Mouse (Mus musculus): Measurements from ENCODE around the gene Foxo3. TPM values are rescaled to one million over a fixed set of nuclear protein-coding genes. Genes with fewer than 3 reads are reported as not detected.

Gene Foxo3
- polyA plus RNA-seq, 2 experiments, result 15.6 to 17.6 TPM

DNA sequence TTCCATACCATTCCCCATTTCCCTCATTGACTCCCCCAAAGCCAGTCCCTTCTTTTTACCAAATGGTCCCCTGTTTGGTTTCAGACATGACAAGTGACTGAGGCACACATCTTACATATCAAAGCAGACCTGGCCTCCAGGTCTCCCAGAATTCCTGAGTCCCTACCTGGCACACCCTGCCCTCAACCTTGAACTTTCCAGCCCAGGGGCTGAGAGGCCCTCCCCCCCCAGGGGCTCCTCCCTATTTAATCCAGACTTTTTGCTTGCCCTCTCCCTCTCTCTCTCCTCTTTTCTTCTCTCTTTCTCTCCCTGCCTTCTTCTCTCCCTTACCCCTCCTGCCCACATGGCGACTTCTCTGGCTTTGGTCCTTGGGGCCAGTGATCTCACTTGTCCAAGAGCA is 133.8 kb downstream of the Foxo3 start:
- DNase-seq (ENCODE audit: low read depth in 3 of 3, low spot score in 3 of 3) (no peak), ATAC-seq (ENCODE audit: insufficient read depth) (no peak)
- no peak overlapping the region for H3K9ac ChIP-seq (replicated peaks)
- H3K9me3 ChIP-seq (ENCODE audit: control insufficient read depth, low read length), result no peaks in the 10 kb centered on the region
- no peaks in the 10 kb centered on the region for H3K36me3 ChIP-seq (replicated peaks; ENCODE audit: control insufficient read depth, insufficient read depth, low read depth)
- H3K4me2 ChIP-seq (ENCODE audit: low read depth), result no peak overlapping the region
- H3K27ac ChIP-seq, result no peak overlapping the region
- peaks cover 0 to 3% of the 10 kb centered on the region in 2 experiments; a peak in 1 of 4 replicates for H3K4me1 ChIP-seq (replicated peaks; ENCODE audit: control insufficient read depth in 2 of 2, insufficient read depth in 2 of 2, low read length in 1 of 2)
- TF ChIP-seq EP300 (IDR thresholded peaks at IDR 0.05; ENCODE audit: low read depth) (no peak), CTCF (IDR thresholded peaks at IDR 0.05; ENCODE audit: low read depth) (no peak)
- H3K4me3 ChIP-seq (ENCODE audit: insufficient read depth in 1 of 2, low read depth in 2 of 2, low read length in 2 of 2), result no peak overlapping the region
- 46% methylated on average over 1 of the region's 1 CpGs for WGBS (ENCODE audit: insufficient replicate concordance)
- H3K27me3 ChIP-seq (ENCODE audit: control insufficient read depth, insufficient read depth, low read length), result no peaks in the 10 kb centered on the region

DNA sequence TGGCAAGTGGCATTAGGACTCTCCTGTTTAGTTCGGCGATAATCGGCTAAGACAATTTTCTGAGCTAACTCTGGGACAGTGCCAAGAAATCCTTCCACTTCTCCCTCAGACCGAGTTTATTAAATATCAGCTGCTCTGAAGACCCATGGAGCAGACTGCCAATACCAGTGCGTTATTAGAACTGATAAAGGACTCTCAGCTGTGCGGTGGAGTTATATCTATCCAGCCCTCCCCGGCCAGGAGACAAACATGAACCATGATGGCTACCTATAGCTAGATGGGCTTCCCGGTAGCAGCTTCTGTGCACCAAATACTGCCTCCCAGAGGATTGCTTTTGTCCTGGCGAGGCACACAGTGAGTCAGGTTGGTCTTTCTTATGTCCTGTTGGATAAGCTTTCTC is 134.5 kb downstream of the Foxo3 start:
- 53% methylated on average over 9 of the region's 9 CpGs for WGBS (ENCODE audit: insufficient replicate concordance)
- no peak for DNase-seq (ENCODE audit: low read depth in 3 of 3, low spot score in 3 of 3)
- no peak overlapping the region for H3K27ac ChIP-seq

DNA sequence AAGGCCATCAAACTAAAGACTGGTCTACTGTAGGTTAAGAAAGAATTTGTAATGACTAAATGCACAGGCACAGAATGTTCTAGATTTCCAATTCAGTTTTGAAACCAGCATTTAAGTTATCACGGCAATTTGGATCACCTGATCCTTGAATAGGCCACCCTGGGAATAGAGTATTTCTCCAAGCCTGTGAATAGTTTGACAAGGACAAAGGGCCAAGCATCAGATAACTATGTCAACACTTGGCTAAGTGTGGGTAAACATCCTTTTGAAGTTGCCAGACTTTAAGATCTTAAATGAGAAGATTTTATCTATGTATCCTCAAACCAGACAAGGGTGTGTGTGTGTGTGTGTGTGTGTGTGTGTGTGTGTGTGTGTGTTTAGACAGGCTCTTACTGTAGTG is 136.8 kb downstream of the Foxo3 start:
- Histone ChIP-seq H3K27me3 (ENCODE audit: control insufficient read depth, insufficient read depth, low read length) (no peaks in the 10 kb centered on the region), H3K9me3 (ENCODE audit: control insufficient read depth, low read length) (no peaks in the 10 kb centered on the region), H3K36me3 (replicated peaks; ENCODE audit: control insufficient read depth, insufficient read depth, low read depth) (no peaks in the 10 kb centered on the region), H3K4me1 (replicated peaks; ENCODE audit: control insufficient read depth in 2 of 2, insufficient read depth in 2 of 2, low read length in 1 of 2) (no peaks in the 10 kb centered on the region), H3K4me3 (ENCODE audit: insufficient read depth in 1 of 2, low read depth in 2 of 2, low read length in 2 of 2) (no peak overlapping the region), H3K4me2 (ENCODE audit: low read depth) (no peak overlapping the region), H3K27ac (no peak overlapping the region), H3K9ac (replicated peaks) (no peak overlapping the region)
- TF ChIP-seq CTCF (IDR thresholded peaks at IDR 0.05; ENCODE audit: low read depth), result no peak
- no peak for TF ChIP-seq EP300 (IDR thresholded peaks at IDR 0.05; ENCODE audit: low read depth)
- DNase-seq (ENCODE audit: low read depth in 3 of 3, low spot score in 3 of 3) (no peak), ATAC-seq (ENCODE audit: insufficient read depth) (no peak)
- WGBS (ENCODE audit: insufficient replicate concordance), result 69% methylated on average over 1 of the region's 1 CpGs

More for the DNA sequence above, 134.5 kb downstream of the Foxo3 start:
- Histone ChIP-seq H3K9ac (replicated peaks) (no peak overlapping the region), H3K36me3 (replicated peaks; ENCODE audit: control insufficient read depth, insufficient read depth, low read depth) (no peaks in the 10 kb centered on the region), H3K4me2 (ENCODE audit: low read depth) (no peak overlapping the region), H3K4me1 (replicated peaks; ENCODE audit: control insufficient read depth in 2 of 2, insufficient read depth in 2 of 2, low read length in 1 of 2) (peaks cover 0 to 3% of the 10 kb centered on the region in 2 experiments; a peak in 1 of 4 replicates), H3K4me3 (ENCODE audit: insufficient read depth in 1 of 2, low read depth in 2 of 2, low read length in 2 of 2) (no peak overlapping the region), H3K27me3 (ENCODE audit: control insufficient read depth, insufficient read depth, low read length) (no peaks in the 10 kb centered on the region), H3K9me3 (ENCODE audit: control insufficient read depth, low read length) (no peaks in the 10 kb centered on the region)
- TF ChIP-seq EP300 (IDR thresholded peaks at IDR 0.05; ENCODE audit: low read depth) (no peak), CTCF (IDR thresholded peaks at IDR 0.05; ENCODE audit: low read depth) (no peak)
- no peak for ATAC-seq (ENCODE audit: insufficient read depth)

DNA sequence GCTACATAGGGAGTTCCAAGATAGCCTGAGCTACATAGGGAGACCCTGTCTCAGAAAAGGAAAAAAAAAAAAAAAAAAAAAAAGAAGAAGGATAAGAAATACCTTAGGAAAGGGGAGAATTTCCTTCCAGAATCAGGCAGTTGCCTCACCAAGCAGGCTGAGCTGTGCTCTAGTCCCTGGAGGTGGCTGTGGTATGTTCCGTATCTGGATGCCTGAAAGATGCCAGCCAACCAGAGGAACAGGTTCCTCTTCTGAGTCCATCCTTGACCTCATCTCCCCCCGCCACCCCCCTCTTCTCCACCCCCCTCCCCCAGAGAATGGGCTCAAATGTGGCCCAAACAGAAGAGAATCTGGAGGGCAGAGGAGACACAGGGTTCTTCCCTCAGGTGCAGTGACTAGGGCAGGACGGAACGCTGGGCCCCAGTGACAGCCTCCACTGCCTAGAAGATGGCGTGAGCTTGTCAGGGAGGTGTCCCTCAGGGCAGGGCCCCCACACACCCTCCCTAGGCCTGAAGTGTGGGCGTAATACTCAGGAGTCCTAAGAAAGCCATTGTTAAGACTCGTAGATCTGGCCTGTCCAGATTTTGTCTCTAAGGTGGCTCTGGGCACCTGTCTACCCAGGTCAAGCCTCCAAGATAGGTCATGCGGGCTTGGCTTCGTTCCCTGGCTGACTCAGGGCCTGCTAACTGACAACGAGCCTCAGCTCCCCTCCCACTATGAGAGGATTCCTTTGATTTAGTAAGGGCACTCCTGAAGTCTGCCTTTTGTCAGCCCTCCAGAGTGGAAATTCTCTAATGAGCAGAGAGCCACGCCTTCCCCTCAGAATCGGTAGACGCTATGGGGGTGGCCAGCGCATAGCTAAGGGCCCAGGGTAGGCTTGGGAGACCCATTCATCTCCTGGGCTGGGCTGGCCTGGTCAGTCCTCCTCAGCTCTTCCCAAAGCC is 141.5 kb downstream of the Foxo3 start:
- 72% methylated on average over 14 of the region's 14 CpGs for WGBS (ENCODE audit: insufficient replicate concordance)
- no peak for ATAC-seq (ENCODE audit: insufficient read depth)
- no peaks in the 10 kb centered on the region for H3K4me1 ChIP-seq (replicated peaks; ENCODE audit: control insufficient read depth in 2 of 2, insufficient read depth in 2 of 2, low read length in 1 of 2)

More for the DNA sequence above, 141.5 kb downstream of the Foxo3 start:
- no peak for DNase-seq (ENCODE audit: low read depth in 3 of 3, low spot score in 3 of 3)
- Histone ChIP-seq H3K36me3 (replicated peaks; ENCODE audit: control insufficient read depth, insufficient read depth, low read depth) (no peaks in the 10 kb centered on the region), H3K4me3 (ENCODE audit: insufficient read depth in 1 of 2, low read depth in 2 of 2, low read length in 2 of 2) (no peak overlapping the region), H3K9me3 (ENCODE audit: control insufficient read depth, low read length) (no peaks in the 10 kb centered on the region), H3K27me3 (ENCODE audit: control insufficient read depth, insufficient read depth, low read length) (no peaks in the 10 kb centered on the region), H3K9ac (replicated peaks) (no peak overlapping the region), H3K27ac (no peak overlapping the region), H3K4me2 (ENCODE audit: low read depth) (no peak overlapping the region)
- TF ChIP-seq EP300 (IDR thresholded peaks at IDR 0.05; ENCODE audit: low read depth) (no peak), CTCF (IDR thresholded peaks at IDR 0.05; ENCODE audit: low read depth) (no peak)

Other genes with a start within 250 kb of the Foxo3 start
- gene Afg1l, start 201.8 kb upstream of the Foxo3 start, polyA plus RNA-seq (2012; rRNA removed), result 1.2 and 1.8 TPM in 2 replicates
- gene Afg1l, start 201.8 kb upstream of the Foxo3 start, polyA plus RNA-seq (2014; fragmentation: Nextera tagmentation; extraction: Ambion mirVana), result 2.2 and 3.0 TPM in 2 replicates
- gene Snx3, start 225.3 kb upstream of the Foxo3 start, polyA plus RNA-seq (2012; rRNA removed), result 183 and 186 TPM in 2 replicates
- 208 and 230 TPM in 2 replicates for gene Snx3, start 225.3 kb upstream of the Foxo3 start, polyA plus RNA-seq (2014; fragmentation: Nextera tagmentation; extraction: Ambion mirVana)

Measured in liver, embryonic 14.5 days (tissue).